Mouse (Mus musculus) gastrocnemius, postnatal 36 days (tissue): ENCODE data around the gene Mroh8. TPM values are rescaled to one million over a fixed set of nuclear protein-coding genes. Genes with fewer than 3 reads are reported as not detected.
"Not testable (repeated sequence)": the region's sequence is repeated elsewhere in the genome, so short reads cannot be mapped to it uniquely, and the experiment has no call there.

Source experiments
- DNase-seq, 2 experiments: peaks; one replicate each; pipeline ENCODE4 v3.0.0; 2022
- intact Hi-C: fragments of 180-260 bp; cut with DNase I; formaldehyde crosslinking; loops from one replicate; pipeline ENCODE4 v1.15.1; 2025
- total RNA-seq, 2 experiments: library from RNA; stranded (reverse); gene quantifications; 2 replicates each; pipeline ENCODE4 v1.2.3; 2021

Gene Mroh8
- total RNA-seq, 2 experiments from 2014 or later = 0.72 to 1.2 TPM

GRCm38 (mm10) chr2:157296105-157296689 is 16.8 kb upstream of the Mroh8 start:
- DNase-seq = no peak
- intact Hi-C loops = no loop called here

DNA sequence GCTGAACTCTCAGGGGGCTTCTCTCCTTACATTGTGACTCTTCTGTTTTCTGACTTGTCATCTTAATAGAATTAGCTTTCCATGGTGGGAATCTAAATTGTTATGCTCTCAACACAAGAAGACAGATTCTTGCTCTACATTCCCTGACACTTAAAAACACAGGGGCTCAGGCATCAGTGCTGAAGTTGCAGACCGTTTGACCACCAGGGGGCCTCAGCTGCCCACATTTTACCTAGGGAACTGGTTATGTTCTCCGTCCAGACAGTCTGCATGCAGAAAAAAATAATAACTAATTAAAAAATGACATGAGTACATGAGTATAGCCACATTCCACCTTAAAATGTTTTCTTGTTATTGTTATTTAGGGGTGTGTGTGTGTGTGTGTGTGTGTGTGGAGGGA is 12.7 kb upstream of the Mroh8 start:
- DNase-seq = peak; percentile 44 to 73
- intact Hi-C loops = loop anchor here (5.0 kb wide), 1 partner anchor 165 kb away; no protein-coding TSS in a partner anchor

- intact Hi-C loops = loop anchor here (2.0 kb wide), 1 partner anchor 50 kb away; no protein-coding TSS in a partner anchor
These were observed 9.6 kb upstream of the Mroh8 start for GRCm38 (mm10) chr2:157288996-157289395.

DNA sequence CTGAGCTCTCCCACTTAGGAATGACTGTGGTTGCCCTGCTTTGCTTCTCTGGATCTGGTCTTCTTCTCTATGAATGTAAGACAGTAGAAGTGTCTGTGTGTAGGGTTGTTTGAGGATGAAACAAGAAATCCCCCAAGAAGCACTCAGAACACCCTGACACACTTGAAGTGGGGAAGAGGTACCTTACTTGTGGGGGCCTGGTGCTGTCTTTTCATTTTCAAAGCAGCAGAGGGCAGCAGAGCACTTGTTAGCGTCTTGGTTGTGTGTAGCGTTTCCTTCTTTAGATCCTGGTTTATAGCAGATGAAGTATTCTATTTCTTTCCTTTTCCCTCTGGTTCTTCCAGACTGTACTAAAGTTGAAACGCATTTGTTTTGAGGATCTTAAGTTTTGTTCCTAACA is 8.2 kb upstream of the Mroh8 start:
- intact Hi-C loops = loop anchor here (2.0 kb wide), 1 partner anchor 285 kb away; no protein-coding TSS in a partner anchor
- DNase-seq = no peak

More at GRCm38 (mm10) chr2:157288996-157289395, 9.6 kb upstream of the Mroh8 start:
- DNase-seq = no peak

DNA sequence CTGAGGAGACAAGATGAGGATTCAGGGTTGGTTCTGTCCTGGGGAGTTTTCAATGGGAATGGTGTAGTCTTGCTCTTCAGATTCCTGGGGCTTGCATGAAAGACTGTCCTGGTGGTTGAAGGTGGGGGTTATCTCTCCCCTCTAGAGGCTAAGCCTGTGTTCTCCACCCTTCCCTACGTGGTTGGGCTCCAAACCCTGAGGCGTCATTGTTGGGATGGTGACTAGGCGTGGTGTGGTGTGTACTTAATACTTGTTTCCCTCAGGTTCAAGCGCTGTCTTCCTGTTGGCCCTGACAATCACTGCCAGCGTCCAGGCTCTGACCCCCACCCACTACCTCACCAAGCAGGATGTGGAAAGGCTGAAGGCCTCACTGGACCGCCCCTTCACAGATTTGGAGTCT is 4.0 kb upstream of the Mroh8 start:
- no peak for DNase-seq
- intact Hi-C loops = no loop called here

- DNase-seq = peak; percentile 94 to 96
These were observed 483 bp downstream of the Mroh8 start, which contains the start of gene Rpn2 for GRCm38 (mm10) chr2:157278717-157279415. Rpn2 (plus strand) TSS chr2:157279017.

GRCm38 (mm10) chr2:157263832-157264231 is 15.5 kb downstream of the Mroh8 start:
- intact Hi-C loops = loop anchor here (5.0 kb wide), 2 partner anchors 57 to 137 kb away; no protein-coding TSS in a partner anchor
- no peak for DNase-seq

More at GRCm38 (mm10) chr2:157278717-157279415, 483 bp downstream of the Mroh8 start, which contains the start of gene Rpn2:
- intact Hi-C loops = no loop called here

DNA sequence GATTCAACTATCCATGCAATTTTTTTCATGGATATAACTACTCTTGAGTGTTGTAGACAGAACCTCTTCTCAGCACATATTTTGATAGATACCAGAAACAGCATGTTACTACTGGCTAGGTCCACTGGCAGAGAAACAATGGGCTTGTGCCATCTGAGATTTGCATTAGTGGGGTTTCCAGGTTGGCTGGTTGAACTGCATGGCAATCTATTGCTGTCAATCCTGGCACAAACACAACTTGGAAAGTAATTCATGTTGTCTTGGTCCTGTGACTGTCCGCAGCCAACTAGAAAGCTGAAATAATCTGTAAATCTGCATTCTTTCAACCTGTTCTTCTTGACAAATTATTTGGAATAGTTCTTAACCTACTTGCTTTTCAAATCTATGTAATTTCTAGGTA is 16.2 kb downstream of the Mroh8 start:
- DNase-seq = no peak
- intact Hi-C loops = loop anchor here (5.0 kb wide), 2 partner anchors 56 to 136 kb away; no protein-coding TSS in a partner anchor

GRCm38 (mm10) chr2:157262506-157262905 is 16.8 kb downstream of the Mroh8 start:
- no peak for DNase-seq
- intact Hi-C loops = loop anchor here (5.0 kb wide), 2 partner anchors 55 to 135 kb away; no protein-coding TSS in a partner anchor

DNA sequence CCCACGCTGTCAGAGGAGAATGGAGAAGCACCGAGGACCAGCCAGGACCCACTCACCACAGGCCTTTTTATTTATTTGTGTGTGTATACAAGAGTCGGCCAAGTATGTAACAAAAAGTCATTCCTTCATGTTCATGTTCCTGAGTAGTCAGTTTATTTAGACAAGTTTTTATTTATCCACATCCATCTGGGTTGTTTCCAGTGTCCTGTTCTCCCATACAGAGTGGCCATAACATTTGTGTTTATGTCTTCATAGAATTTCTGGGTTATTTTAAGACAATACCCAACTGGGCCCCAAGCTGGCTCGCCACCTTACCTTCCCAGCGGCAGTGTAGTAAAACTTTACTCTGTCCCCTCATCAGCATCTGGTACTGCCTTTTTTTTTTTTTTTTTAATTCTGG is 17.4 kb downstream of the Mroh8 start:
- intact Hi-C loops = loop anchor here (5.0 kb wide), 2 partner anchors 55 to 135 kb away; no protein-coding TSS in a partner anchor
- no peak for DNase-seq

GRCm38 (mm10) chr2:157259720-157260119 is 19.6 kb downstream of the Mroh8 start:
- DNase-seq = peak; percentile 33 to 40
- intact Hi-C loops = loop anchor here (5.0 kb wide), 2 partner anchors 52 to 132 kb away; no protein-coding TSS in a partner anchor

GRCm38 (mm10) chr2:157248111-157248510 is 31.2 kb downstream of the Mroh8 start:
- no peak for DNase-seq
- intact Hi-C loops = no loop called here

- intact Hi-C loops = no loop called here
- no peak for DNase-seq
These were observed 33.7 kb downstream of the Mroh8 start for GRCm38 (mm10) chr2:157245603-157246002.

DNA sequence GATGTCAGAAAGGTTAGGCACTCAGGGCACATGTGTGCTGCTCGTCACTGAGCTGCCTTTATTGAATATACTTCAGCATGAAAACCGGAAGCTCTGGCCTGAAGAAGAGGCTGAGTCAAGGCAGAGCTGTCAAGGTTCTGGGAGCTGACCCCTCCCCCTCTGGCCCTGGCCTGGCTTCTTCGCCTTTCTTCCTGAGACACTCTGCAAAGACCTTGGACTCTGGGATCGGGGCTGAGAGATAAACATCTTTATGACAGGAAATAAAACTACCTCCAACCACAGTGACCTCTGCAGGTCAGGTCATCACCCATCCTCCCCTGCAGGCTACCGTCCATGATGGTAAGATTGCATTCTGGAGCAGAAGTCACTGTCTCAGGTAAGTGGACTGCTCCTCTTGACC is 34.3 kb downstream of the Mroh8 start:
- DNase-seq = no peak
- intact Hi-C loops = no loop called here

GRCm38 (mm10) chr2:157235946-157236345 is 43.4 kb downstream of the Mroh8 start:
- no peak for DNase-seq
- intact Hi-C loops = no loop called here

- DNase-seq, intact Hi-C loops: not testable (repeated sequence)
These were observed 57.4 kb downstream of the Mroh8 start for GRCm38 (mm10) chr2:157221916-157222315.

GRCm38 (mm10) chr2:157220108-157220507 is 59.2 kb downstream of the Mroh8 start:
- intact Hi-C loops = no loop called here

DNA sequence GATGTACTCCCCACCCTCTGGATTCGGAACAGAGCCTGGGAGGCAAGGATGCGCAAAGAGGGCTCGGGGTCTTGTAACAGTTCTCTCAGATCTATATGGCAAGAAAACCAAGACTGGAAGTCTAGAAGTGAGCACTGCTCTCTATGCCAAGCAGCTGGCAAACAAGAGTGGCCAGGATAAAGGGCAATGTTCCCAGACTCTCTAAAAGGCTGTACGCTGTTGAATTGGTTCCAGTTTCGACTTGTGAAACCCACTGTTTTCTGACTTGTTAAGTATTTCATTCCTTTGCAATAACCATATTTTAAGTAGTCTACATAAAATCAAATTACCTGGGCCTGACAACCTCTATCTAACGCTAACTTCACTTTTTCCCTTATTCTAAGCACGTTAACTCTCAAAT is 67.6 kb downstream of the Mroh8 start:
- intact Hi-C loops = no loop called here
- no peak for DNase-seq

More at GRCm38 (mm10) chr2:157220108-157220507, 59.2 kb downstream of the Mroh8 start:
- DNase-seq = no peak

DNA sequence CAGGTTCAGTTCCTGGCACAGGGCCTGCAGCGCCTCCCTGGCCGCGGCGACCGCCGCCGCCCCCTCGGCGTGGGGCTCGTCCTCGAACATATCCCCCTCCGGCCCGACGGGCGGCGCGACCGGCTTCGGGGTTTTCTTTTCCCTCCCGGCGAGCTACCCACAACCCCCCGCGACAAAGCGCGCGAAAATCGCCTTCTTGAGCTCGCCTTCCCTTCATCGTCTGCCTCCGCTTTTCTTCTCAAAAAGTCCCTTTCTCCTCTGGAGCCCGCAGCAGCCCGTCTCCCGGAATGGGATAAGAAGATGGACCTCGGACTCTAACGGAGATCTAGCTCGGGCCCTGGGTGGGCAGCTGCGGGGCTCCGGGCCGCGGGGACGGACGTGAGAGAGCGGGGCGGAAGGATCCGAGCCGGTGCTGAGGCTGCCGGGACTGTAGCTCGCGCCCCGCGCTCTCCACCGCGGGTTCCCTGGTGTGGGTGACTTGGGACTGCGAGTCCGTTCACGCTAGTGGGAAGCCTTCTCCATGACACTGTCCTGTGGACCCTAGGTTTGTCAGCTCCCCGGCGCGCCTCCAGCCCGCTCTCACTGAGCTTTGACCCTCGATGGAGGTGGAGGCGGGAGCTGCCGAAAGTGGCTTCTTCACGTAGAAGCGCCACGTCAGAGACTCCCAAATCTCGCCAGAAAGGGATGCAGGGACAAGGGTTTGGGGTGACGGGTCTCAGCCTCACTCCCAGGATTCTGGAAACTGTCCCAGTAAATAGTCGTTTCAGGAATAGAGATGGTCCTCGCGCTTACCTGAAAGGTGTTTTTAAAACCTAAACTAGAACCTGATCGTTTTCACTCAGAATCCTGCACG is 74.8 kb downstream of the Mroh8 start, which contains the start of gene Rbl1:
TSS of gene Rbl1 (minus strand) at position 169 of the 853 bp plus-strand sequence.
- peak; percentile 82 to 92 for DNase-seq
- intact Hi-C loops = loop anchor here (5.0 kb wide), 2 partner anchors 58 to 72 kb away; no protein-coding TSS in a partner anchor
